Mouse (Mus musculus): ENCODE data around the gene H2al1n. TPM values are rescaled to one million over a fixed set of nuclear protein-coding genes. Genes with fewer than 3 reads are reported as not detected.
"Not testable (repeated sequence)": the region's sequence is repeated elsewhere in the genome, so short reads cannot be mapped to it uniquely, and the experiment has no call there.

Gene H2al1n
- not detected for total RNA-seq (2021)

DNA sequence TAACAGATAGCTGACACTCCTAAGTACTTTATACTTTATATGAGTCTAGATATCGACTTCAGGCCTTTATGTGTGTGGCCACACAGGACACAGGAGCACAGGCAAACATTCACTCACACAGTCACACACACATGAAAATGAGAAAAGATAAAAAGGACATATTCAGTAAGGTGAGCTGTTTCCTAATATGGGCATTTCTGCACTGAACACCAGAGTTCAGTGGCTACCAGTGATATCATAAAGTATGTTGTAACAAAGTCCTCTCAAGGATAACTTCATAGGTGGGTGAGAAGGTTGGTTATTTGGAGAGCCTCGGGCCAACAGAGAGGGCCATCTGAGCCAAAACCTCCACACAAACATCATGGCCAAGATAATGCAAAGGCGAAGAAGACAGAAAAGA lies at the start of gene H2al1n:
TSS of gene H2al1n (plus strand) at position 301 of the 400 bp plus-strand sequence.
- intact Hi-C loops (cut with DNase I), result not testable (repeated sequence)

DNA sequence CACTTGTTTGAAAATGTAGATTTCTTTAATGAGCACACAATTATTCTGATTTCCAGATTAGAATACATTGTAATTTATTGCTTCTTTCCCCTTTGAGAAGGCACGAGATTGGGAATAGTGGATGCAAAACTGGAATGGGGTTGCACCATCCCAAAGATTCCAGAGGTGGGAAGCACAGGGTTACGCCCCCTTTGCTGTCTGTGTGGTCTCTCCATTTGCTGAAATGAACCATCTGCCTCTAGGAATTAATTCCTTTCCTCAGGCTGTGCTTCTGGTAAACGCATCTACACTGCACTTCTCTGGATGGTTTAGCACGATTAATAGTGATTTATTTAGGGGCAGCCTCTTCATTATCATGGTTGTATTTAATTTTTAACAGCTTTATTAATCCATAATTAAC lies 11.7 kb upstream of the H2al1n start:
- DNase-seq, result no peak
- intact Hi-C loops (cut with DNase I), result no loop called here

More for the DNA sequence above, at the start of gene H2al1n:
- DNase-seq, result not testable (repeated sequence)

DNA sequence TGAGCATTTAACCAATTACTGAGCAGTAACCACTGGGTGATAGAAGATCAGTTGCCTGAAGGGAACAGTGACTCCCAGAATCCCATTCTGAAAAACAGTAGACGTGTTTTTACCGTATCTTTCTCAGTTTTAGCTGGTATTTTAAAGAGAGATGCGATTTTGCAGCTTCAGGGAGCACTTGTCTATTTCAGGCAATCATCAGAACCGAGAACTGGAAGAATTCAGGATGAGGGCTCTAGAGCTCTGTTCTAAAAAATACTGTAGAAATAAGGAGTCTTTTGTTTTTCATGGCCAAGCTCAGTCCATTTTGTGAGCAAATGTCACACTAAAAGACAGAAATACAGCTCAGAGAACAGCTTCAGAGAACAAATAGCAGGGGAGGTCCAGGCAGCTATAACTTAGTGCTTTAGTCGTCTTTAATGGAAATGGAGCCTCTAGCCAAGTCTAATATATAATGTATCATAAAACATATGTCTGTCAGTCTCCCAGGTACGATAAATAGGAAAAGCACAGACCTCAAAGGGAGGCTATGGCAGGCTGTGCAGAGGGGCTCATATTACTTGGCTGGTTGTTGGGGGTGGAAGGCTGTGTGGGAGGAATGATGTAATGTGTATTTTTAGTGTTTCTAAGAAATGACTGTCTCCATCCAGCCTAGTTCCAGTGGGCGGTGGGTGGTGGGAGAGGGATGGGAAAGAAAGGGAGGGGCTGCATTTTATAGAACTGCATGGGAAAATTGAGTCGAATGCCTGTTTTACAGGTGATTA lies 4.7 kb upstream of the H2al1n start:
- DNase-seq, result no peak
- intact Hi-C loops (cut with DNase I), result no loop called here

DNA sequence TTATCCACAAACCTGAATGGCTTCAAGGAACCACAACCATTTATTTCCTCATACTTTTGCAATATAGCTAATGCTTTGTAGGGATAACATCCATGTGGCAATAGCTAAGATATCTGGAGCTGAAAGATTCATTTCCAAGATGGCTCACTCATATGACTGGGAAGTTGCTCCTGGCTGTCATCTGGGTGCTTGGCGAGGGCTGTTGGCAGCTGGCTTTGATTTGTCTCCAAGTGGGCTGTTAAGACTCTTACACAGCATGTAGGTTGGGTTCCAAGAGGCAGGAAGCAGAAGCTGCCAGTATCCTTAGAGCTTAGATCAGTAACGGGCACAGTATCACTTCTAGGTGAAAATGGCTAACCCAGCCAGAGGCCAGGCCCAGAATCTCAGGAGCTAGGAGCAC lies 18.3 kb downstream of the H2al1n start:
- DNase-seq, result peak; percentile 13

DNA sequence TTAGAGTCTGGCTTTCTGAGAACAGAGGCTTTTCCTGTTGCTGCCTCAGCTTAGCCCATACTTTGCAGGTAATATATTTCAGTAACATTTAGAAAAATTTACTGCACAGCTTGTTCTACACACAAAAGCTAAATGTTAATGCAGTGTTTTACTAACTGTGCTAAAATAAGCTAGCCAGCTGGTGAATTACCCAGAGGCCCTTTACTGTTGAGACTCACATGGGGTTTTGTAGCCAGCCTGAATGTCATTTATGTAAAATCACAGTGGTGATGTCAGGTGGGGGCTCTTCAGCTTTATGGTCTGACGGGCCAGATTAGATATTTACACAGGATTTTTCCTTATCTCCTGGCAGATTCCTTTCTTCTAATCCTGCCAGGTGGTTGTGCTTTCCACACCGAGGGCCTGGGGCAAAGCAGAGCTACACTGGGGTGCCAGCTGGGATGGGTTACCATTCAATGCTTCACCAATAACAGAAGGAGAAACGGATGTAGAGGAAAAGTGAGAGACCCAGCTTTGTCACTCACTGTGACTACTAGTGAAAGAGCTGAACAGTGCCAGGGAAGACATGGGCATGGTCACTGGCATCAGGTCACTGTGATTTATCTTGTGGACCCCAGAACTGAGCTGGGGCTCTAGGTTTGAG lies 48.8 kb downstream of the H2al1n start:
- peak; percentile 2 for DNase-seq
- intact Hi-C loops (cut with DNase I), result no loop called here

More for the DNA sequence above, 18.3 kb downstream of the H2al1n start:
- intact Hi-C loops (cut with DNase I), result no loop called here
